Mouse (Mus musculus): ENCODE results near the gene Ino80d.
"Not testable (repeated sequence)": the region's sequence is repeated elsewhere in the genome, so short reads cannot be mapped to it uniquely, and the experiment has no call there.

The Ino80d gene

GRCm38 (mm10) chr1:63114136-63114781, at the start of gene Ino80d:
TSS of gene Ino80d (minus strand) at chr1:63114667.
- DNase-seq (ENCODE audit: low spot score) = peak; percentile 86

GRCm38 (mm10) chr1:63140231-63140630, 25.8 kb upstream of the Ino80d start:
- no peak for DNase-seq (ENCODE audit: low spot score)

GRCm38 (mm10) chr1:63138586-63138985, 24.1 kb upstream of the Ino80d start:
- DNase-seq (ENCODE audit: low spot score) = not testable (repeated sequence)

- DNase-seq (ENCODE audit: low spot score) = no peak
Observed at GRCm38 (mm10) chr1:63137971-63138370, 23.5 kb upstream of the Ino80d start.

GRCm38 (mm10) chr1:63134530-63134929, 20.1 kb upstream of the Ino80d start:
- no peak for DNase-seq (ENCODE audit: low spot score)

GRCm38 (mm10) chr1:63131766-63132165, 17.3 kb upstream of the Ino80d start:
- no peak for DNase-seq (ENCODE audit: low spot score)

- DNase-seq (ENCODE audit: low spot score) = no peak
Observed at GRCm38 (mm10) chr1:63130883-63131282, 16.4 kb upstream of the Ino80d start.

GRCm38 (mm10) chr1:63129857-63130690, 15.6 kb upstream of the Ino80d start:
- DNase-seq (ENCODE audit: low spot score) = peak; percentile 35

GRCm38 (mm10) chr1:63129273-63129672, 14.8 kb upstream of the Ino80d start:
- peak; percentile 22 for DNase-seq (ENCODE audit: low spot score)

GRCm38 (mm10) chr1:63126206-63126605, 11.7 kb upstream of the Ino80d start:
- DNase-seq (ENCODE audit: low spot score) = no peak

GRCm38 (mm10) chr1:63123823-63124450, 9.5 kb upstream of the Ino80d start:
- no peak for DNase-seq (ENCODE audit: low spot score)

- no peak for DNase-seq (ENCODE audit: low spot score)
Observed at GRCm38 (mm10) chr1:63122005-63122404, 7.5 kb upstream of the Ino80d start.

GRCm38 (mm10) chr1:63120382-63120781, 5.9 kb upstream of the Ino80d start:
- no peak for DNase-seq (ENCODE audit: low spot score)

GRCm38 (mm10) chr1:63119675-63120074, 5.2 kb upstream of the Ino80d start:
- DNase-seq (ENCODE audit: low spot score) = no peak

- no peak for DNase-seq (ENCODE audit: low spot score)
Observed at GRCm38 (mm10) chr1:63115540-63115939, 1.1 kb upstream of the Ino80d start.

- DNase-seq (ENCODE audit: low spot score) = peak; percentile 17
Observed at GRCm38 (mm10) chr1:63115096-63115495, 629 bp upstream of the Ino80d start.

- DNase-seq (ENCODE audit: low spot score) = peak; percentile 57
Observed at GRCm38 (mm10) chr1:63113274-63114135, 962 bp downstream of the Ino80d start.

- peak; percentile 45 for DNase-seq (ENCODE audit: low spot score)
Observed at GRCm38 (mm10) chr1:63112865-63113261, 1.6 kb downstream of the Ino80d start.

- peak; percentile 10 for DNase-seq (ENCODE audit: low spot score)
Observed at GRCm38 (mm10) chr1:63112151-63112864, 2.2 kb downstream of the Ino80d start.

GRCm38 (mm10) chr1:63110536-63111285, 3.8 kb downstream of the Ino80d start:
- DNase-seq (ENCODE audit: low spot score) = peak; percentile 64

Data from retina, embryonic 14.5 days (tissue).